Mouse (Mus musculus): ENCODE data around the gene Slit1.

GRCm38 (mm10) chr19:41557491-41557890 is 186.0 kb downstream of the Slit1 start:
- no peak for TF ChIP-seq GATA1 (IDR thresholded peaks at IDR 0.05; ENCODE audit: borderline replicate concordance, low read length)
- TF ChIP-seq FLI1 (IDR thresholded peaks at IDR 0.05; ENCODE audit: low read length), result no peak

All from megakaryocyte, embryonic 14.5 days (primary cell).